Mouse (Mus musculus): ENCODE measurements around the gene Selenom. TPM values are rescaled to one million over a fixed set of nuclear protein-coding genes. Genes with fewer than 3 reads are reported as not detected.

Gene Selenom
- polyA plus RNA-seq (2011; ENCODE audit: insufficient read depth, insufficient read length, low read depth, missing spikeins): 19.6 and 25.5 TPM in 2 replicates

DNA sequence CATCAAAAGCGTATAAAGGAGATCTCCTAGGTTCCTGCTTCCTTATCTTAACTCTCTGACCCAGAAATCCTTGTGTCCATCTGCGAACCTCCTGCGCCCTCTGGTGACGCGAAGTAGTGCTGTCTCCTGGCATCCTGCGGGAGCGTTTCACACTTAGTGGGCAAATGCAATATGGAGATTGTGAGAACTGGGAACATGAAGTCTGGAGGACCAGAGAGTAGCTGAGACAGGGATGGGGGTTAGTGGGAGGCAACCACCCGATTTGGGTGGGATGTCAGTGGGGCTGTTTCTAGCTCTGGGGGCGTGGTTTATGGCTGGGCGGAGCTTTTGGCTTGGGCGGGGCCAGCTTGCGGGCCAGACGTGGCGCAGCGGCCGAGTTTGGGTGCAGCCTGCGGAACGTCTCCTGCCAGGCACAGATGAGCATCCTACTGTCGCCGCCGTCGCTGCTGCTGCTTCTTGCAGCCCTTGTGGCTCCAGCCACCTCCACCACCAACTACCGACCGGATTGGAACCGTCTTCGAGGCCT is at the start of gene Selenom:
Selenom (plus strand) TSS at position 156 of the 526 bp plus-strand sequence.
- TF ChIP-seq CTCF (IDR thresholded peaks at IDR 0.05; ENCODE audit: low read depth, low read length) (peak; percentile 92), EP300 (IDR thresholded peaks at IDR 0.05; ENCODE audit: insufficient read depth, low read depth, low read length) (no peak), POLR2A (IDR thresholded peaks at IDR 0.05; ENCODE audit: insufficient read depth, low read length) (peak; percentile 47)
- H3K9me3 ChIP-seq (replicated peaks; ENCODE audit: control insufficient read depth, insufficient read depth, low read length, poor library complexity, severe bottlenecking): no peaks in the 10 kb centered on the region
- H3K27ac ChIP-seq (ENCODE audit: insufficient read depth, low read length): no peak within 1 kb of the TSS
- no peaks in the 10 kb centered on the region for H3K4me1 ChIP-seq (ENCODE audit: control insufficient read depth, insufficient read depth, low read length)
- H3K9ac ChIP-seq (ENCODE audit: low read depth, poor library complexity, severe bottlenecking): peak within 1 kb of the TSS; percentile 49
- peak within 1 kb of the TSS; percentile 87 for H3K4me3 ChIP-seq (ENCODE audit: low read depth, low read length)
- H3K36me3 ChIP-seq (ENCODE audit: control insufficient read depth, insufficient read depth, low read length, poor library complexity, severe bottlenecking): no peaks in the 10 kb centered on the region
- H3K27me3 ChIP-seq (ENCODE audit: control insufficient read depth, insufficient read depth, low read length, poor library complexity, severe bottlenecking): no peaks in the 10 kb centered on the region

DNA sequence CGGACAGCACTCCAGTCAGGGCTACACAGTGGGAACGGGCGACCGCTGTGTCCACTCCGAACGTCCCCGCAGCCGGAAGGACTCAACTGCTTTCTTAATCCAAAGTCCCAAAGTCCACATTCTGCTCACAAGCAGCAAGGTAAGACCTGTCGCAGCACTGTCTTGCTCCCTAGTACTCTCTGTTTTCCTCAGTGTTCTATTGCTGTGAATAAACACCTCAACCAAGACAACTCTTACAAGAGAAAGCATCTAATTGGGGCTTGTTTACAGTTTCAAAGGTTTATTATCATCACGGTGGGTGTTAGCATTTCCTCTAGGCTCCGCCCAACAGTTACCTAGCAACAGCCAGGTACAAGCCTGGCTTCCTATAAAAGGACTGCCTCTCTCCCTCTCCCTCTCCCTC is 43.0 kb upstream of the Selenom start:
- no peak overlapping the region for H3K9ac ChIP-seq (ENCODE audit: low read depth, poor library complexity, severe bottlenecking)
- no peak overlapping the region for H3K4me3 ChIP-seq (ENCODE audit: low read depth, low read length)
- no peak overlapping the region for H3K27ac ChIP-seq (ENCODE audit: insufficient read depth, low read length)
- H3K27me3 ChIP-seq (ENCODE audit: control insufficient read depth, insufficient read depth, low read length, poor library complexity, severe bottlenecking): no peaks in the 10 kb centered on the region; the same call in 1 of the 2 replicates
- H3K4me1 ChIP-seq (ENCODE audit: control insufficient read depth, insufficient read depth, low read length): peaks cover 3% of the 10 kb centered on the region
- no peak for TF ChIP-seq EP300 (IDR thresholded peaks at IDR 0.05; ENCODE audit: insufficient read depth, low read depth, low read length)
- no peak for TF ChIP-seq CTCF (IDR thresholded peaks at IDR 0.05; ENCODE audit: low read depth, low read length)
- TF ChIP-seq POLR2A (IDR thresholded peaks at IDR 0.05; ENCODE audit: insufficient read depth, low read length): no peak
- no peaks in the 10 kb centered on the region for H3K9me3 ChIP-seq (replicated peaks; ENCODE audit: control insufficient read depth, insufficient read depth, low read length, poor library complexity, severe bottlenecking)
- no peaks in the 10 kb centered on the region for H3K36me3 ChIP-seq (ENCODE audit: control insufficient read depth, insufficient read depth, low read length, poor library complexity, severe bottlenecking)

DNA sequence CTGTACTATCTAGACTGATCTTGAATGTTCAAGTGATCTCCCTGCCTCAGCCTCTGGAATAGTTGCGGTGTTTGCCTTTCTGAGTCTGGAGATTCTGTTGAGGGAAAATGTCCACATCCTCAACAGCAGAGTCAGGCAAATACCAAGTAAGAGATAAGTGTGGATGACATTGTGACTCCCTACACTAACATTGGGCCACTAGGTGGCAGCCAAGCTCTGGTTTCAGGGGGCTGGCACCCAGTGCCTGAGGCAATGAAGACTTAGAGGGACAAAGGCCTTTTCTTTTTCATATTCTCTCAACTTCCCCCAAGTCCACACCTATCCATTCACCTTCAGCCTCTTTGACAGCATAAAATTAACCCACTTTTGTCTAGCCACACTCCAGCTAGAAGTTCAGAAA is 42.0 kb upstream of the Selenom start:
- H3K27ac ChIP-seq (ENCODE audit: insufficient read depth, low read length): no peak overlapping the region

DNA sequence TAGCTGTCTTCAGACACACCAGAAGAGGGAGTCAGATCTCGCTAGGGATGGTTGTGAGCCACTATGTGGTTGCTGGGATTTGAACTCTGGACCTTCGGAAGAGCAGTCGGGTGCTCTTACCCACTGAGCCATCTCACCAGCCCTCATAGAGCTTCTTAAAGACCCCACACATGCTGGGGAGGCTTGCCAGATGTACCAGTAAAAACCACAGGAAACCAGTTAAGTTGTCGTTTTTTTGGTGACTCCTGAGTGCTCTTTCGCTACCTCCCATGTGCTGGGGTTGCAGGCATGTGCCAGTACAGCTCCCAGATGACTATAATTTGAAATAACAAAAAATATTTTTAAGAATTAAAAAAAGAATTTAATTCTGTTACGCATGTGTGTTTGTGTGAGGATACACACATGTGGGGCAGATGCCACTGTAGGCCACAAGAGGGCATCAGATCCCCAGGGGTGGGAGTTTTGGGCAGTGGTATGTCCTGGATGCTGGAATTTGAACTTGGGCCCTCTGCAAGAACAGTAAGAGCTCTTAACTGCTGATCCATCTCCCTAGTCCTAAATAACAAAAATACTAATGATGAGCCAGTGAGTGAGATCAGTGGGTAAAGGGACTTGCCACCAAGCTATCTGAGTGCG is 39.9 kb upstream of the Selenom start:
- no peaks in the 10 kb centered on the region for H3K9me3 ChIP-seq (replicated peaks; ENCODE audit: control insufficient read depth, insufficient read depth, low read length, poor library complexity, severe bottlenecking)
- H3K9ac ChIP-seq (ENCODE audit: low read depth, poor library complexity, severe bottlenecking): no peak overlapping the region
- H3K4me1 ChIP-seq (ENCODE audit: control insufficient read depth, insufficient read depth, low read length): peaks cover 3% of the 10 kb centered on the region
- no peaks in the 10 kb centered on the region for H3K27me3 ChIP-seq (ENCODE audit: control insufficient read depth, insufficient read depth, low read length, poor library complexity, severe bottlenecking)
- no peak overlapping the region for H3K27ac ChIP-seq (ENCODE audit: insufficient read depth, low read length)
- H3K36me3 ChIP-seq (ENCODE audit: control insufficient read depth, insufficient read depth, low read length, poor library complexity, severe bottlenecking): no peaks in the 10 kb centered on the region
- H3K4me3 ChIP-seq (ENCODE audit: low read depth, low read length): no peak overlapping the region
- TF ChIP-seq POLR2A (IDR thresholded peaks at IDR 0.05; ENCODE audit: insufficient read depth, low read length) (no peak), EP300 (IDR thresholded peaks at IDR 0.05; ENCODE audit: insufficient read depth, low read depth, low read length) (no peak), CTCF (IDR thresholded peaks at IDR 0.05; ENCODE audit: low read depth, low read length) (peak; percentile 78)

More for the DNA sequence above, 42.0 kb upstream of the Selenom start:
- H3K4me1 ChIP-seq (ENCODE audit: control insufficient read depth, insufficient read depth, low read length): peaks cover 3% of the 10 kb centered on the region
- H3K27me3 ChIP-seq (ENCODE audit: control insufficient read depth, insufficient read depth, low read length, poor library complexity, severe bottlenecking): no peaks in the 10 kb centered on the region; the same call in 1 of the 2 replicates
- H3K9me3 ChIP-seq (replicated peaks; ENCODE audit: control insufficient read depth, insufficient read depth, low read length, poor library complexity, severe bottlenecking): no peaks in the 10 kb centered on the region
- H3K4me3 ChIP-seq (ENCODE audit: low read depth, low read length): no peak overlapping the region
- no peak overlapping the region for H3K9ac ChIP-seq (ENCODE audit: low read depth, poor library complexity, severe bottlenecking)
- TF ChIP-seq CTCF (IDR thresholded peaks at IDR 0.05; ENCODE audit: low read depth, low read length) (peak; percentile 88), POLR2A (IDR thresholded peaks at IDR 0.05; ENCODE audit: insufficient read depth, low read length) (no peak), EP300 (IDR thresholded peaks at IDR 0.05; ENCODE audit: insufficient read depth, low read depth, low read length) (peak; percentile 45; the same call in 1 of the 2 replicates)
- no peaks in the 10 kb centered on the region for H3K36me3 ChIP-seq (ENCODE audit: control insufficient read depth, insufficient read depth, low read length, poor library complexity, severe bottlenecking)

DNA sequence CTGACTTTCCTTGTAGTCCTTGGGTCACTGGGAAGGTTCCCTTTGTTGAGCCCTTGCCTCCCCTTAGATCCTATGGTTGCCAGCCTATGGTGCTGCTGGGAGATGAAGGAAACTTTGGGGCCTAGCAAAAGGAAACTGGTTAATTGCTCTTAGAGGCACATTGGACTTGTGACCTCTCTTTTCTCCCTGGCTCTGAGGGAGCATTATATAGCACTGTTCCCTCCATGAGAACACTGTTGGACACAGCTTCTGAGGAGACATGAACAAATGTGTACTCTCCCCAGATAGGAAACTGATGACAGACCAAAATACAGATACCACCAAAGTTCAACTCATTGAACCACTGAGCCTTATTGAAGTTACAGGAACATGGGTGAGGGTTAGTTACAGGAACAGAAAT is 39.0 kb upstream of the Selenom start:
- TF ChIP-seq CTCF (IDR thresholded peaks at IDR 0.05; ENCODE audit: low read depth, low read length) (no peak), POLR2A (IDR thresholded peaks at IDR 0.05; ENCODE audit: insufficient read depth, low read length) (no peak), EP300 (IDR thresholded peaks at IDR 0.05; ENCODE audit: insufficient read depth, low read depth, low read length) (no peak)
- peaks cover 3% of the 10 kb centered on the region for H3K4me1 ChIP-seq (ENCODE audit: control insufficient read depth, insufficient read depth, low read length)
- no peak overlapping the region for H3K4me3 ChIP-seq (ENCODE audit: low read depth, low read length)

More for the DNA sequence above, 39.0 kb upstream of the Selenom start:
- Histone ChIP-seq H3K36me3 (ENCODE audit: control insufficient read depth, insufficient read depth, low read length, poor library complexity, severe bottlenecking) (no peaks in the 10 kb centered on the region), H3K27me3 (ENCODE audit: control insufficient read depth, insufficient read depth, low read length, poor library complexity, severe bottlenecking) (no peaks in the 10 kb centered on the region), H3K9ac (ENCODE audit: low read depth, poor library complexity, severe bottlenecking) (no peak overlapping the region), H3K9me3 (replicated peaks; ENCODE audit: control insufficient read depth, insufficient read depth, low read length, poor library complexity, severe bottlenecking) (no peaks in the 10 kb centered on the region), H3K27ac (ENCODE audit: insufficient read depth, low read length) (no peak overlapping the region)

Measured in ES-Bruce4 (cell line).